Comparison of ENCODE assay signal across 9 mouse cellular contexts in the genomic region with DNA sequence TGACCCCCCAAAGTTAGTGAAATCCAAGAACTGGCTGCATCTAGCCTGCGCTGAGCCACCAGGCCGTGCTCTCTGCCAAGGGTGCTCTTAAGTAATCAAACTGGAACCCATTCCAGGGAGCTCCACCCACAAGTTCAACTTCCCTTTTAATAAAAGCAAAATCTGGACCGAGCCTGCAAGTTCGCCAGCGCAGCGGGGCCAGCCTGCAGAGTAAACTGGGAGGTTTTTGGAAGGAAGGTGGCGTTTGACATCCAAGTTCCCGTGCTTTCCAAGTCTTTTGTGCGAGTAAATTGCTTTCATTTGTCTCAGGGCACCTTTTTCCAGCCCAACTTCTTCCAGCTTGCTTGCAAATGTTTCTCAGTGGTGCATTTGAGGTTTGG. TPM values are rescaled to one million over a fixed set of nuclear protein-coding genes. Genes with fewer than 3 reads are reported as not detected.
DNase-seq lines count a peak whose midpoint lies in the region; ATAC-seq lines count a peak whose summit lies in the region.
"Had no signal": no experiment of that assay in that cellular context is flagged by ENCODE, and none has a peak within 500 bp of the region (broad histone marks: within the 10 kb centered on the region; RNA-seq: fewer than 3 reads in every experiment).

No protein-coding gene starts in this region.

- peak; percentile 53 for DNase-seq in forebrain, embryonic 14.5 days (ENCODE audit: low spot score)
- DNase-seq in adrenal gland, adult 2 months = peak; percentile 43
- peak; percentile 72 to 82 for DNase-seq in gastrocnemius, postnatal 36 days
- peak; percentile 40 for DNase-seq in kidney, postnatal 10 days
- no peak for DNase-seq in spleen, postnatal 14 days (ENCODE audit: low spot score in 2 of 2)
- DNase-seq in spleen, postnatal 10 days (ENCODE audit: low spot score in 2 of 2) = no peak

- no peaks in the 10 kb centered on the region for H3K27me3 ChIP-seq in forebrain, embryonic 14.5 days (replicated peaks; ENCODE audit: control insufficient read depth, insufficient read depth, low read length)
- no peaks in the 10 kb centered on the region for H3K27me3 ChIP-seq in forebrain, embryonic 13.5 days
- H3K27me3 ChIP-seq in lung, embryonic 15.5 days = no peaks in the 10 kb centered on the region
- H3K27me3 ChIP-seq: megakaryocyte, embryonic 14.5 days had no signal

- intact Hi-C loops in gastrocnemius, postnatal 36 days (cut with DNase I) = no loop called here

- no peak overlapping the region for H3K4me3 ChIP-seq in forebrain, embryonic 14.5 days (ENCODE audit: low read depth, low read length)
- H3K4me3 ChIP-seq in forebrain, embryonic 13.5 days = no peak overlapping the region
- H3K4me3 ChIP-seq in lung, embryonic 15.5 days = no peak overlapping the region
- H3K4me3 ChIP-seq: megakaryocyte, embryonic 14.5 days had no signal

- H3K9me3 ChIP-seq in forebrain, embryonic 14.5 days (replicated peaks; ENCODE audit: control insufficient read depth, low read length) = no peaks in the 10 kb centered on the region; the same call in 1 of the 2 replicates
- H3K9me3 ChIP-seq in forebrain, embryonic 13.5 days (replicated peaks) = no peaks in the 10 kb centered on the region
- no peaks in the 10 kb centered on the region for H3K9me3 ChIP-seq in lung, embryonic 15.5 days

- 68% methylated on average over 9 of the region's 9 CpGs for WGBS in forebrain, embryonic 14.5 days
- 72% methylated on average over 9 of the region's 9 CpGs for WGBS in forebrain, embryonic 13.5 days
- WGBS in lung, embryonic 15.5 days = 32% methylated on average over 9 of the region's 9 CpGs

- no peaks in the 10 kb centered on the region for H3K4me1 ChIP-seq in forebrain, embryonic 14.5 days (ENCODE audit: control insufficient read depth, insufficient read depth, low read length)
- no peaks in the 10 kb centered on the region for H3K4me1 ChIP-seq in forebrain, embryonic 13.5 days
- peaks cover 21% of the 10 kb centered on the region for H3K4me1 ChIP-seq in lung, embryonic 15.5 days
- H3K4me1 ChIP-seq: megakaryocyte, embryonic 14.5 days had no signal

- no peak overlapping the region for H3K27ac ChIP-seq in forebrain, embryonic 14.5 days (ENCODE audit: low read depth, low read length)
- H3K27ac ChIP-seq in forebrain, embryonic 13.5 days = no peak overlapping the region
- H3K27ac ChIP-seq in lung, embryonic 15.5 days = peak overlapping the region; percentile 54

- no peak overlapping the region for H3K9ac ChIP-seq in forebrain, embryonic 14.5 days (ENCODE audit: low read length)
- H3K9ac ChIP-seq in forebrain, embryonic 13.5 days = no peak overlapping the region
- H3K9ac ChIP-seq in lung, embryonic 15.5 days = no peak overlapping the region

- no peak overlapping the region for H3K4me2 ChIP-seq in forebrain, embryonic 14.5 days (ENCODE audit: low read length)
- H3K4me2 ChIP-seq in forebrain, embryonic 13.5 days = no peak overlapping the region
- peak overlapping the region; percentile 35 for H3K4me2 ChIP-seq in lung, embryonic 15.5 days

- no peaks in the 10 kb centered on the region for H3K36me3 ChIP-seq in forebrain, embryonic 14.5 days (ENCODE audit: control insufficient read depth, insufficient read depth, low read length)
- H3K36me3 ChIP-seq in forebrain, embryonic 13.5 days (ENCODE audit: poor library complexity, severe bottlenecking) = no peaks in the 10 kb centered on the region
- no peaks in the 10 kb centered on the region for H3K36me3 ChIP-seq in lung, embryonic 15.5 days

- no peak for ATAC-seq in forebrain, embryonic 14.5 days
- no peak for ATAC-seq in forebrain, embryonic 13.5 days
- peak; percentile 68; the same call in 1 of the 2 replicates for ATAC-seq in lung, embryonic 15.5 days (ENCODE audit: borderline replicate concordance, extremely low read depth, low FRiP score, low TSS enrichment)

RNA-seq across cellular contexts. Expression of gene Gxylt2, which starts 27.5 kb away (rescaled TPM):
- 0.81 and 1.0 TPM in 2 replicates for polyA plus RNA-seq in forebrain, embryonic 14.5 days (2014; fragmentation: Nextera tagmentation; extraction: Ambion mirVana)
- 0.85 and 1.0 TPM in 2 replicates for polyA plus RNA-seq in forebrain, embryonic 13.5 days (2015; fragmentation: Nextera tagmentation; extraction: Ambion mirVana)
- under 1 TPM; 0.40 to 0.73 TPM for total RNA-seq in adrenal gland, adult 2 months (2021)
- 1.1 and 2.9 TPM in 2 replicates for polyA plus RNA-seq in adrenal gland, adult 2 months (2012; rRNA removed)
- total RNA-seq in gastrocnemius, postnatal 36 days (2021) = 1 to 10 TPM in 1 of 2 experiments, under 1 TPM in 1; 0.89 to 1.1 TPM
- 3.9 and 4.1 TPM in 2 replicates for polyA plus RNA-seq in lung, embryonic 15.5 days (2015; fragmentation: Nextera tagmentation; extraction: Ambion mirVana)

Comparison
In these comparisons a context has a peak if more than half of its experiments do, and no peak if none do; other contexts are left out.
1. DNase-seq: peak in forebrain, embryonic 14.5 days (single experiment), adrenal gland, adult 2 months (single experiment), gastrocnemius, postnatal 36 days (2 of 2) and kidney, postnatal 10 days (single experiment); none in spleen, postnatal 14 days (0 of 2) and spleen, postnatal 10 days (0 of 2).